Mouse (Mus musculus) ES-E14 (cell line): ENCODE results near the gene Tmprss7. TPM values are rescaled to one million over a fixed set of nuclear protein-coding genes. Genes with fewer than 3 reads are reported as not detected.

Source experiments
- DNase-seq: peaks from one replicate; pipeline ENCODE4 v3.0.0-alpha.2; 2013; ENCODE audit warnings: low read depth, low spot score
- H3K27ac ChIP-seq: 2 replicates; pipeline ENCODE4 v1.5.1; 2012; ENCODE audit warnings: low read depth, mild to moderate bottlenecking, low read length, moderate library complexity, mixed read lengths; ENCODE audit not compliant: poor library complexity, insufficient read depth, severe bottlenecking
- H3K36me3 ChIP-seq: 2 replicates; pipeline ENCODE4 v1.6.1; 2012; ENCODE audit warnings: mild to moderate bottlenecking, low read length, moderate library complexity, mixed read lengths; ENCODE audit not compliant: control insufficient read depth, poor library complexity, insufficient read depth, severe bottlenecking
- H3K4me1 ChIP-seq, 2 experiments: fragments of 150-350 bp in 1 of 2; sonication (generic) in 1 of 2; 2 replicates each; pipeline ENCODE4 v1.6.1; 2012; ENCODE audit warnings: low read length in 2 of 2, mild to moderate bottlenecking in 1 of 2, mixed read lengths in 1 of 2; ENCODE audit not compliant: control insufficient read depth in 2 of 2, insufficient read depth in 2 of 2, poor library complexity in 1 of 2
- H3K4me3 ChIP-seq, 2 experiments: fragments of 150-350 bp in 1 of 2; sonication (generic) in 1 of 2; 2 replicates each; pipeline ENCODE4 v1.5.1; 2012; ENCODE audit warnings: low read length in 2 of 2, low read depth in 1 of 2, mild to moderate bottlenecking in 1 of 2, mixed read lengths in 1 of 2; ENCODE audit not compliant: insufficient read depth in 1 of 2, poor library complexity in 1 of 2, severe bottlenecking in 1 of 2
- H3K9ac ChIP-seq: 2 replicates; pipeline ENCODE4 v1.6.1; 2012; ENCODE audit warnings: low read depth, mild to moderate bottlenecking, low read length, mixed read lengths; ENCODE audit not compliant: poor library complexity, insufficient read depth, severe bottlenecking
- H3K9me3 ChIP-seq: fragments of 150-350 bp; sonication (generic); 2 replicates; pipeline ENCODE4 v1.6.1; 2012; ENCODE audit warnings: low read depth, mild to moderate bottlenecking, low read length; ENCODE audit not compliant: control insufficient read depth, insufficient read depth
- CHD2 ChIP-seq: IDR thresholded peaks from 2 replicates; pipeline ENCODE4 v1.6.1; 2014; ENCODE audit warnings: mild to moderate bottlenecking, low read depth, low read length, inconsistent platforms
- HCFC1 ChIP-seq: IDR thresholded peaks from 2 replicates; pipeline ENCODE4 v1.6.1; 2012; ENCODE audit warnings: low read length, inconsistent platforms, borderline replicate concordance; ENCODE audit not compliant: insufficient read depth
- MAFK ChIP-seq: IDR thresholded peaks from 2 replicates; pipeline ENCODE4 v1.6.1; 2014; ENCODE audit warnings: mild to moderate bottlenecking, low read depth, low read length, inconsistent platforms; ENCODE audit not compliant: insufficient read depth
- ZC3H11A ChIP-seq: IDR thresholded peaks from 2 replicates; pipeline ENCODE4 v1.6.1; 2012; ENCODE audit warnings: low read depth, mild to moderate bottlenecking, inconsistent platforms, low read length, borderline replicate concordance
- ZNF384 ChIP-seq: IDR thresholded peaks from 2 replicates; pipeline ENCODE4 v1.6.1; 2012; ENCODE audit warnings: low read depth, low read length, inconsistent platforms
- in situ Hi-C, 2 experiments: fragments of 600-800 bp; cut with MboI; formaldehyde crosslinking; loops; one replicate each; pipeline ENCODE4 v1.15.1; 2025; ENCODE audit warnings: low sequenced_read_pairs in 2 of 2, inconsistent platforms in 1 of 2; ENCODE audit not compliant: unreplicated experiment in 2 of 2
- total RNA-seq: library from RNA; depleted of rRNA; stranded (reverse); fragments of 300-350 nt; gene quantifications from 2 replicates; pipeline ENCODE4 v1.2.3, GENCODE M21; 2012

Tmprss7 gene
- total RNA-seq, 1 experiment: 0.09 TPM

GRCm38 (mm10) chr16:45695445-45696160 lies 2.1 kb upstream of the Tmprss7 start:
- Histone ChIP-seq H3K4me3 (no peak overlapping the region), H3K4me1 (no peaks in the 10 kb centered on the region), H3K9ac (no peak overlapping the region), H3K27ac (no peak overlapping the region), H3K36me3 (no peaks in the 10 kb centered on the region), H3K9me3 (no peaks in the 10 kb centered on the region)
- TF ChIP-seq ZC3H11A (no peak), HCFC1 (no peak), MAFK (no peak), ZNF384 (no peak), CHD2 (no peak)
- in situ Hi-C loops: no loop called here
- DNase-seq: no peak

- in situ Hi-C loops: no loop called here
- Histone ChIP-seq H3K9me3 (no peaks in the 10 kb centered on the region), H3K4me3 (no peak overlapping the region), H3K4me1 (no peaks in the 10 kb centered on the region), H3K36me3 (no peaks in the 10 kb centered on the region), H3K27ac (no peak overlapping the region), H3K9ac (no peak overlapping the region)
- TF ChIP-seq ZNF384 (no peak), MAFK (no peak), CHD2 (no peak), HCFC1 (no peak), ZC3H11A (no peak)
- DNase-seq: no peak
These were observed 607 bp downstream of the Tmprss7 start for GRCm38 (mm10) chr16:45692851-45693250.

- Histone ChIP-seq H3K9ac (no peak overlapping the region), H3K27ac (no peak overlapping the region), H3K9me3 (no peaks in the 10 kb centered on the region), H3K4me1 (no peaks in the 10 kb centered on the region), H3K36me3 (no peaks in the 10 kb centered on the region), H3K4me3 (no peak overlapping the region)
- in situ Hi-C loops: no loop called here
- no peak for DNase-seq
- TF ChIP-seq HCFC1 (no peak), CHD2 (no peak), ZNF384 (no peak), MAFK (no peak), ZC3H11A (no peak)
These were observed 3.3 kb downstream of the Tmprss7 start for GRCm38 (mm10) chr16:45690178-45690577.

- no peak for DNase-seq
- H3K9ac ChIP-seq: no peak overlapping the region
- no peak overlapping the region for H3K27ac ChIP-seq
- H3K4me3 ChIP-seq: no peak overlapping the region
- in situ Hi-C loops: no loop called here
- H3K36me3 ChIP-seq: no peaks in the 10 kb centered on the region
- no peaks in the 10 kb centered on the region for H3K4me1 ChIP-seq
- TF ChIP-seq HCFC1: no peak
- no peak for TF ChIP-seq ZNF384
- TF ChIP-seq ZC3H11A: no peak
- no peak for TF ChIP-seq MAFK
- TF ChIP-seq CHD2: no peak
- H3K9me3 ChIP-seq: no peaks in the 10 kb centered on the region
These were observed 6.6 kb downstream of the Tmprss7 start for GRCm38 (mm10) chr16:45686833-45687232.
